Mouse (Mus musculus) ovary, adult 18-20 months (tissue): ENCODE data around the gene Tmem270.

Experiments used
- DNase-seq: peaks from one replicate; pipeline ENCODE4 v3.0.0; 2022; ENCODE audit warnings: low spot score, mixed read lengths

The Tmem270 gene

GRCm38 (mm10) chr5:134887447-134888335 is 18.8 kb downstream of the Tmem270 start:
- no peak for DNase-seq

DNA sequence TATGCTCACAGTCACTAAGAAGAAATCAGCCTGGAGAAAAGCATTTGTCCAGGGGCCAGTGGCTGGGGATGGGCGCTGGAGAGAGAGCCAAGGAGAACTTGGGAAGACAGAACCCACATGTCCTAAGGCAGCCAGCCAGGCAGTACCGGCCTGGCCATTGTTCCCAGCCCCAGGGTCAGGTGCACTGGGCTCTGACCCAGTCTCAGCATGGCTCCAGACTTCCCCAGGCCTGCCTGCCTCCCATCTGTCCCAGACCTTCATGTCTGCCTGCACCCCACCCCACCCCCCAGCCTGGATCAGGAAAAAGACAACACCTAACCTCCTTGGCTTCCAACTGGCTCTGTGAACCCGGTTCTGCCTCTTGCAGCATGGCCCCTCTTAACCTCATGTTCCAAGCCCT is 23.5 kb downstream of the Tmem270 start:
- no peak for DNase-seq

DNA sequence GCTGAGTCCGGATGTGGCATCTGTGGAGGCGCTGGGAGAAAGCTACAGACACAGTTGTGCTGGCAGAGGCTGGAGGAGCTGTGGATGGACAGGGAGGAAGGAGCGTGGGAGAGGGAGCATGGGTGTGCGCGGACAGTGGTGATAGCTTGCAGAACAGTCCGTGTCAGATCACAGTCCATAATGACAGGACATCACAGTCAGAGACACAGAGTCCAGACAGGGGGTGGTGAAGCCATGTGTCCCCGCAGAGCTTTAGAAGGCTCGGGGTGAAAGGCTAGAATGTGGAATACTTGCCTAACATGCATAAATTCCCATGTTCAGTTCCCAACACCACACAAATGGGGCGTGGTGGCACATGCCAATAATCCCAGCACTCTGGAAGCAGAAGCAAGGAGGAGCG is 29.7 kb downstream of the Tmem270 start:
- DNase-seq, result no peak

- no peak for DNase-seq
These were observed 31.3 kb downstream of the Tmem270 start for GRCm38 (mm10) chr5:134875245-134875644.

- no peak for DNase-seq
These were observed 32.3 kb downstream of the Tmem270 start for GRCm38 (mm10) chr5:134873956-134874879.

GRCm38 (mm10) chr5:134873034-134873433 is 33.5 kb downstream of the Tmem270 start:
- DNase-seq, result no peak

DNA sequence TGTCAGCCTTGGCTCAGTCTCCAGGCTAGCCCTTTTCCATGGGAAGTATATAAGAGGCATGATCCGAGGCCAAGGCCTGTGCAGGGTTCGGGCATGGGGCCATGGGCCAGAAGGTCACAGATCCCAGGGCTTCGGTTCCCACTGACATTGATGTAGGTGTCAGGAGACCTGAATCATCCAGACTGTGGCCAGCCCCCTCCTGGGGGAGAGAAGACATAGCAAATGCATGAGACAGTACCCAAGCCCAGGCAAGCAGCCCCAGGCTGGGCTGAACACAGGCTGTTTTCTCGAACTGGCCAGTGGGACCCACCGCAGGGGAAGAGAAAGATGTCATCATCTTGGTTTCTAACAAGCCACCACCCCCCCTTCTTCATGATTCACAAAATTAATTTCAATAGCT is 33.9 kb downstream of the Tmem270 start:
- no peak for DNase-seq

DNA sequence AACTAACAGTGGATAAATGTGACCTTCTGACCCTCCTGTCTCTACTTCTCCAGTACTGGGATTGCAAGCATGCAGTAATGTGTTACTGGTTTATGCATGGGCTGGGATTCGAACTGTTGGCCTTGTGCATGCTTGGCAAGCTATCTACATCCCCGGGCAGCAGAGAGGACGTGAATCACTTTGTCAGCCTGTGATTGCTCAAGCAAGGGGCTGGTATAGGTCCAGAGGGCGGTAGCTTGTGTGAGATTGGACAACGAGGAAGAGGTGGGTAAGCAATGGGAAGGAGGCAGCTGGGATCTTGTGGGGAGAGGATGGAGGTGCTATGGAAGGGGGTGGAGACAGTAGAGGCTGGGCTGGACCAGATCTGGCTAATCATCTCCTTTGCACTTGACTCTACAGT is 38.0 kb downstream of the Tmem270 start:
- DNase-seq, result no peak

DNA sequence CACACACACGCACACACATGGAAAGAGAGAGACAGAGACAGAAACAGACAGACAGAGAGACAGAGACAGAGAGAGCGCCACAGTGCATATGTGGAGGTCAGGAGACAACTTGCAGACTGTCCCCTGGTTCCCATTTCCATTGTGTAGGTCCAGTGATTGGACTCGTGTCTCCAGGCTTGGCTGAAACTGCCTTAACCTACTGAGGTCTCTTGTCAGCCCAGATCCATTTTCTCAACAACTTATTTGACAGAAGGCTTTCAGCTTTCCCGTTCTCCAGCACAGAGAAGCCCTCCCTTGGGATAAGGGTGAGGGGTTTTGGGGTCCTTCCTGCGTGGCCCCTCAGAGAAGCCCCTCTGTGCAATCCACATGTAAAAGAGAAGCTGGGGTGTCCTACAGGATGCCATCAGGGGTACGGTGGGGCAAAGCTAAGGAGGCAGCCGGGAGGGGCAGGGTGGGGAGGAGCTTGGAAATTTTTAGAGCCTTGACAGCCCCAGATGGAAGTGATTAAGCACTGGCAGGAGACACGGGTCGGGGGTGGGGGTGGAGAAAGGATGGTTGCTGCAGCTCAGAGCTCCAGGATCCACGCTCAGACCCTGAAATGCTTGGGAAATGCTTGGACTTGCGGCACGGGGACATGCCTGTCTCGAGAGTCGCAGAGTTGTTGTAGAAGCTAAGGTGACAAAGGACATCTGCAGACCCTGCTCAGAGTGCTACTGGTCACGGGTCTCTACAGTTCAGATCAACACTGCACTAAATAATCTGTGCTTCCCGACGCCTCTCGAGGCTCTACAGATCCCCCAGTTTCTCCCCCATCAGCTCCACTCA is 39.0 kb downstream of the Tmem270 start:
- DNase-seq, result no peak

- DNase-seq, result no peak
These were observed 41.4 kb downstream of the Tmem270 start for GRCm38 (mm10) chr5:134865158-134865557.

- DNase-seq, result no peak
These were observed 44.5 kb downstream of the Tmem270 start for GRCm38 (mm10) chr5:134861902-134862497.

DNA sequence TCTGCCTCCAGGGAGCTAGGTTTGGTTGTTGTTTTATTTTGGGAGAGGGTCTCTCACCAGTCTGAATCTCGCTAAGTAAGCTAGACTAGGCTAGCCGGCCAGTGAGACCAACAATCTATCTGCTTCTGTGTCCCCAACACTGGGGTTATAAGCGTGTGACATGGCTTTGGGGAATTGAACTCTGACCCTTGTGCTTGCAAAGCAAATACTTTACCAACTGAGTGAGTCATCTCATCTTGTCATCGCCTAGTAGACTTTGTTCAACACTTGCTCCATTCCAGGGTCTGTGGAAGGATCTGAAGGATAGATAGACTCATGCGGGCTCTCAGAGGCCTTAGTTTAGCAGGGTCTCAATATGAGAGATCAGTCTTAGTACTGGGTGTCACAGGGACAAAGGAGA is 47.3 kb downstream of the Tmem270 start:
- no peak for DNase-seq

DNA sequence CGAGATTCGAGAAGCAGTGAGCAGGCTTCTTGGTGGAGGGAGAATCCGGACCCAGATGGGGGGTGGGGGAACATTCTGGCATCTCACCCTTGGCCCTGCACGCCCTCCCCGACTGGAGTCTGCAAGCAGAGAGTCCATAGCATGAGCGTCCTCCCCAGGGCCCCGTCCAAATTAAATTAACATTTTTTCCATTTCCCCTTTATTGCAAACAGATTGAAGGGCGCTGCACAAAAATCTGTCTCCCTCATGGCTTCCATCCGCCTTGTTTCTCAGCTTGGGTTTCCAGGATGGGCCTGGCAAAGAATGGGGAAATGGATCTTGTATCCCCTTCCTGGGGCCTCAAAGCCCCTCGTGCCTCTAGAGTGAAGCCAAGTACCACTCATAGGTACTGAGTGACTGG is 48.2 kb downstream of the Tmem270 start:
- no peak for DNase-seq

DNA sequence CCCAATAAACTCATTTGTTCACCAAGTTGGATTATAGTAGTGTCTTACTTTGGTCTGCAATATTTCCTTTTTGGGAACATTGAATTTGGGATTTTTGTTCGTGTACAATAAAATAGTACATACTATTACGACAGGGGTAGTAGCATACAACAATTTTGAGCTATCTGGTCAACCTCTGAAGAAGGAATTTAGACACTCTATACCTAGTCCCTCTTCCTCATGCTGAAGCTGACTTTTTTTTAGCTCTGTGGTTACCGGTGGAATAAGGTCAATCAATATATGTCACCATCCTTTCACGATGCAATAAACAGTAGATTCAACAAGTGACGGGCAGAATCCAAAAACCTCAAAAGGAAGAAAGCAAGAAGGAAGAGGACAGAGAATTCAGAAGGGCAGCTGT is 53.7 kb downstream of the Tmem270 start:
- no peak for DNase-seq
